Mouse (Mus musculus) gonadal fat pad, adult 2 months (tissue): ENCODE results near the gene Efhd2. TPM values are rescaled to one million over a fixed set of nuclear protein-coding genes. Genes with fewer than 3 reads are reported as not detected.

Experiments
- DNase-seq: peaks from one replicate; pipeline ENCODE4 v3.0.0-alpha.2; 2012; ENCODE audit warnings: low read depth
- polyA plus RNA-seq: library from polyadenylated mRNA; depleted of rRNA; stranded (reverse); fragments of >200 nt; gene quantifications from 2 replicates; pipeline ENCODE4 v1.2.3, GENCODE M21; 2012

Gene Efhd2
- polyA plus RNA-seq, 1 experiment: 41.2 TPM

- DNase-seq: no peak
These were observed 6.7 kb upstream of the Efhd2 start for GRCm38 (mm10) chr4:141881289-141881914.

- DNase-seq: no peak
These were observed 5.2 kb upstream of the Efhd2 start for GRCm38 (mm10) chr4:141879875-141880274.

GRCm38 (mm10) chr4:141879074-141879473, 4.4 kb upstream of the Efhd2 start:
- DNase-seq: no peak

- no peak for DNase-seq
These were observed 3.9 kb upstream of the Efhd2 start for GRCm38 (mm10) chr4:141878621-141879020.

GRCm38 (mm10) chr4:141875481-141876108, 875 bp upstream of the Efhd2 start:
- no peak for DNase-seq

GRCm38 (mm10) chr4:141874111-141874600, 564 bp downstream of the Efhd2 start:
- no peak for DNase-seq

GRCm38 (mm10) chr4:141872977-141873376, 1.7 kb downstream of the Efhd2 start:
- DNase-seq: no peak

GRCm38 (mm10) chr4:141871909-141872308, 2.8 kb downstream of the Efhd2 start:
- no peak for DNase-seq

GRCm38 (mm10) chr4:141871333-141871725, 3.4 kb downstream of the Efhd2 start:
- no peak for DNase-seq

- no peak for DNase-seq
These were observed 3.9 kb downstream of the Efhd2 start for GRCm38 (mm10) chr4:141870666-141871332.

- DNase-seq: no peak
These were observed 5.1 kb downstream of the Efhd2 start for GRCm38 (mm10) chr4:141869436-141870215.

- no peak for DNase-seq
These were observed 6.7 kb downstream of the Efhd2 start for GRCm38 (mm10) chr4:141868051-141868450.

- no peak for DNase-seq
These were observed 7.2 kb downstream of the Efhd2 start for GRCm38 (mm10) chr4:141867498-141867897.

GRCm38 (mm10) chr4:141866933-141867490, 7.7 kb downstream of the Efhd2 start:
- no peak for DNase-seq

- peak; percentile 77 for DNase-seq
These were observed 9.1 kb downstream of the Efhd2 start for GRCm38 (mm10) chr4:141865600-141865999.

GRCm38 (mm10) chr4:141865006-141865405, 9.7 kb downstream of the Efhd2 start:
- DNase-seq: no peak

- no peak for DNase-seq
These were observed 10.2 kb downstream of the Efhd2 start for GRCm38 (mm10) chr4:141864506-141864905.

- DNase-seq: no peak
These were observed 10.9 kb downstream of the Efhd2 start for GRCm38 (mm10) chr4:141863726-141864280.

GRCm38 (mm10) chr4:141862867-141863266, 11.9 kb downstream of the Efhd2 start:
- DNase-seq: no peak

GRCm38 (mm10) chr4:141861591-141862295, 13.0 kb downstream of the Efhd2 start:
- DNase-seq: no peak
